Mouse (Mus musculus): ENCODE results near the gene Mpzl1. TPM values are rescaled to one million over a fixed set of nuclear protein-coding genes. Genes with fewer than 3 reads are reported as not detected.

Gene Mpzl1
- total RNA-seq, 1 experiment: 60.1 TPM

DNA sequence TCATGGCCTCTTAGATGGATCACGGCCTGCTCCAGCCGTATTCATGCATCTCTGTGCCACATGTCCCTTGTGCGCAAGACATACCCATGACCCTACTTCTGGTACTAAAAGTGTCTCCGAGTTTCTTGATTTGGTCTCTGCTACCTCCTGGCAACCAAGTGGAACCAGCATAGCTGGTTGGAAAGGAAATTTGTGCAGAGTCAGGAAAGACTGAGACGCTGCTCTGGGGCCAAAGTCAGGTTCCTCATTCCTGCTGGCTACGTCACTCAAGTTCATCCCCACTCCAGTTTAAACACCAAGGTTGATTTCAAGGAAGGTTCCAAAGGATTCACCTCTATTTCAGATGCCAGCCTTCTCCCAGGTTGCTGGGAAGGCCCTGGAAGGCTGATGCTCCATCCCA is 32.6 kb upstream of the Mpzl1 start:
- Histone ChIP-seq H3K9ac (ENCODE audit: insufficient read depth, low read depth, low read length, poor library complexity, severe bottlenecking) (no peak overlapping the region), H3K27ac (ENCODE audit: insufficient read depth, low read depth, low read length, poor library complexity, severe bottlenecking) (no peak overlapping the region), H3K4me1 (ENCODE audit: control insufficient read depth in 2 of 2, insufficient read depth in 2 of 2, low read length in 2 of 2, poor library complexity in 1 of 2) (peaks cover 0 to 7% of the 10 kb centered on the region in 2 experiments; a peak in 1 of 4 replicates), H3K36me3 (ENCODE audit: control insufficient read depth, insufficient read depth, low read length, poor library complexity, severe bottlenecking) (no peaks in the 10 kb centered on the region), H3K9me3 (ENCODE audit: control insufficient read depth, insufficient read depth, low read depth, low read length) (no peaks in the 10 kb centered on the region), H3K4me3 (ENCODE audit: insufficient read depth in 1 of 2, low read depth in 1 of 2, low read length in 2 of 2, poor library complexity in 1 of 2, severe bottlenecking in 1 of 2) (no peak overlapping the region)
- in situ Hi-C loops (cut with MboI; ENCODE audit: low sequenced_read_pairs in 2 of 2, unreplicated experiment in 2 of 2): loop anchor here in 1 of 2 experiments (10.0 kb wide), 1 partner anchor 68 kb away; no protein-coding TSS in a partner anchor
- DNase-seq (ENCODE audit: low read depth, low spot score): no peak
- TF ChIP-seq ZC3H11A (IDR thresholded peaks at IDR 0.05; ENCODE audit: borderline replicate concordance, low read depth, low read length) (no peak), CHD2 (IDR thresholded peaks at IDR 0.05; ENCODE audit: low read depth, low read length) (no peak), ZNF384 (IDR thresholded peaks at IDR 0.05; ENCODE audit: low read depth, low read length) (no peak), HCFC1 (IDR thresholded peaks at IDR 0.05; ENCODE audit: borderline replicate concordance, insufficient read depth, low read length) (no peak), MAFK (IDR thresholded peaks at IDR 0.05; ENCODE audit: insufficient read depth, low read depth, low read length) (no peak)

DNA sequence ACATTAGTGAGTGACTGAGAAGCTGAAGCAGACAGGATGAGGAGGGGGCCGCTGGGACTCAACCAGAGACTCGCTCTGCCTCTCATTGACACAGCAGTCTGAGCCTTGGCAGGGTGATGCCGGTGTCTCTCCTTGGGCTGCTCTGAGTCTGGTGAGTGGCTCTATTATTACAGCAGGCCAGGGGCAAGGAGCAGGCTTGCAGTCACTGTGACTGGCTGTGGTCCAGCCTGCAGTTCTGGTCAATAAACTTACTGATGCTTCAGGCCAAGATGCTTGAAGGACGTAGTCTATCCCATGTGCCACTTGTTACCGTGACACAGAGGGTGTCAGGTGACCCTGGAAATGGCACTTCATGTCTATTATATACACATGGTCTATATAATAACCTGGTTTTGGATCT is 31.4 kb upstream of the Mpzl1 start:
- Histone ChIP-seq H3K9me3 (ENCODE audit: control insufficient read depth, insufficient read depth, low read depth, low read length) (no peaks in the 10 kb centered on the region), H3K36me3 (ENCODE audit: control insufficient read depth, insufficient read depth, low read length, poor library complexity, severe bottlenecking) (no peaks in the 10 kb centered on the region), H3K4me3 (ENCODE audit: insufficient read depth in 1 of 2, low read depth in 1 of 2, low read length in 2 of 2, poor library complexity in 1 of 2, severe bottlenecking in 1 of 2) (no peak overlapping the region), H3K27ac (ENCODE audit: insufficient read depth, low read depth, low read length, poor library complexity, severe bottlenecking) (no peak overlapping the region), H3K4me1 (ENCODE audit: control insufficient read depth in 2 of 2, insufficient read depth in 2 of 2, low read length in 2 of 2, poor library complexity in 1 of 2) (peaks cover 0 to 7% of the 10 kb centered on the region in 2 experiments; a peak in 1 of 4 replicates), H3K9ac (ENCODE audit: insufficient read depth, low read depth, low read length, poor library complexity, severe bottlenecking) (no peak overlapping the region)
- no peak for TF ChIP-seq MAFK (IDR thresholded peaks at IDR 0.05; ENCODE audit: insufficient read depth, low read depth, low read length)
- no peak for TF ChIP-seq CHD2 (IDR thresholded peaks at IDR 0.05; ENCODE audit: low read depth, low read length)
- TF ChIP-seq HCFC1 (IDR thresholded peaks at IDR 0.05; ENCODE audit: borderline replicate concordance, insufficient read depth, low read length): no peak
- TF ChIP-seq ZC3H11A (IDR thresholded peaks at IDR 0.05; ENCODE audit: borderline replicate concordance, low read depth, low read length): no peak
- TF ChIP-seq ZNF384 (IDR thresholded peaks at IDR 0.05; ENCODE audit: low read depth, low read length): no peak
- no peak for DNase-seq (ENCODE audit: low read depth, low spot score)
- in situ Hi-C loops (cut with MboI; ENCODE audit: low sequenced_read_pairs in 2 of 2, unreplicated experiment in 2 of 2): loop anchor here in 1 of 2 experiments (10.0 kb wide), 1 partner anchor 69 kb away; no protein-coding TSS in a partner anchor

DNA sequence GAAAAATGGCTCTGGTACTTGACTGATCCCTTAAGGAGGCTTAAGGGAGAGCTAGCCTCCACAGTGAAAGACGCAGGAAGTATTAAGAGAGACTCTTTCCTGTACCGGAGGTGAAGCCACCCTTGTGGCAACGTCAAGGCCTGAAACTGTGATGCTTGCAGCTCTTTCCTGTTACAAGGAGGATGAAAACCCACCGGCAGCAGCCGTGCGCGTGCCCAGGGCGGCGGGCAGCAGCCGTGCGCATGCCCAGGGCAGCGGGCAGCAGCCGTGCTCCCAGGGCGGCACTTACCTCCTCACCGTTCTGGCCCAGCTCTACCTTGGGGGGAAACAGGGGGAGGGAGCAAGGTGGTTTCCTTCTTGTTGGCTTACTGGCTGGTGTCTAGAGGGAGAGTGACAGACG is 28.9 kb upstream of the Mpzl1 start:
- H3K4me1 ChIP-seq (ENCODE audit: control insufficient read depth in 2 of 2, insufficient read depth in 2 of 2, low read length in 2 of 2, poor library complexity in 1 of 2): peaks cover 0 to 7% of the 10 kb centered on the region in 2 experiments; a peak in 1 of 4 replicates
- H3K36me3 ChIP-seq (ENCODE audit: control insufficient read depth, insufficient read depth, low read length, poor library complexity, severe bottlenecking): no peaks in the 10 kb centered on the region
- H3K27ac ChIP-seq (ENCODE audit: insufficient read depth, low read depth, low read length, poor library complexity, severe bottlenecking): no peak overlapping the region
- H3K4me3 ChIP-seq (ENCODE audit: insufficient read depth in 1 of 2, low read depth in 1 of 2, low read length in 2 of 2, poor library complexity in 1 of 2, severe bottlenecking in 1 of 2): peak overlapping the region in 1 of 2 experiments; percentile 52; a peak in 2 of 4 replicates
- DNase-seq (ENCODE audit: low read depth, low spot score): no peak
- in situ Hi-C loops (cut with MboI; ENCODE audit: low sequenced_read_pairs in 2 of 2, unreplicated experiment in 2 of 2): loop anchor here in 1 of 2 experiments (10.0 kb wide), 1 partner anchor 72 kb away; no protein-coding TSS in a partner anchor
- TF ChIP-seq MAFK (IDR thresholded peaks at IDR 0.05; ENCODE audit: insufficient read depth, low read depth, low read length) (no peak), ZC3H11A (IDR thresholded peaks at IDR 0.05; ENCODE audit: borderline replicate concordance, low read depth, low read length) (no peak), CHD2 (IDR thresholded peaks at IDR 0.05; ENCODE audit: low read depth, low read length) (no peak), ZNF384 (IDR thresholded peaks at IDR 0.05; ENCODE audit: low read depth, low read length) (no peak), HCFC1 (IDR thresholded peaks at IDR 0.05; ENCODE audit: borderline replicate concordance, insufficient read depth, low read length) (no peak)
- peak overlapping the region; percentile 35; the same call in 1 of the 2 replicates for H3K9ac ChIP-seq (ENCODE audit: insufficient read depth, low read depth, low read length, poor library complexity, severe bottlenecking)
- H3K9me3 ChIP-seq (ENCODE audit: control insufficient read depth, insufficient read depth, low read depth, low read length): no peaks in the 10 kb centered on the region

DNA sequence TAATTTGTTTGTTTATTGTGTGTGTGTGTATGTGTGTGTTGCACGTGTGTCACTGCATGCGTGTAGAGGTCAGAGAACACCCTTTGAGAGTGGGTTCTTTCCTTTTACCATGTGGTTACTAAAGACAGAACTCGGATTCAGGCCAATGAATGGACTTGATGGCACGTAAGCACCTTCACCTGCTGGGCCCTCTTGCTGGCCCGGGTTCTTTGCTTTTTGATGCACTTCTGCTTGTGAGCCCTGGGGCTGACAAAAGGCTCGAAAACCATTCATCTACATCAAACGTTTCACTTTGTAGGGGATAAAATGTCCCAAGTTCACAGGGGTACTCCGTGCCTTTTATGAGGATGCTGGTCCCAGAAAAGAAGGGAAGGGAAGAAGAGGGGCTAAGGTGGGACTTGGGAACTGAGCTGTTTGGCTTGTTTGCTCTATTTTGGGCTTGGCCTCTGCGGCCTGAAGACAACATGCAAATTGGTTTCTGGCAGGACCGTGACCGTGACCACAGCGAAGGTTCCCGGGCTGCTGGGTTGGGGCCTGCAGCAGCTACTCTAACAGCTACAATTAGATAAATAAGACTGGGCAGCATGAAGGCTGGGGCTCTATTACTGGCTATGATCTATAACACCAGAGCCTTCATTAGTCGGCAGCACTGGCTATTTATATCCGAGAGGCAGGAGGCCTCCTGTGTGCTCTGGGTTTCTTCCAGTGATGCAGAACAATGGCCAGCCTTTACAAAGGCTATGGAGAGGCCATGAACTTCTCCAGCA is 28.3 kb upstream of the Mpzl1 start:
- Histone ChIP-seq H3K4me1 (ENCODE audit: control insufficient read depth in 2 of 2, insufficient read depth in 2 of 2, low read length in 2 of 2, poor library complexity in 1 of 2) (peaks cover 0 to 7% of the 10 kb centered on the region in 2 experiments; a peak in 1 of 4 replicates), H3K4me3 (ENCODE audit: insufficient read depth in 1 of 2, low read depth in 1 of 2, low read length in 2 of 2, poor library complexity in 1 of 2, severe bottlenecking in 1 of 2) (no peak overlapping the region), H3K27ac (ENCODE audit: insufficient read depth, low read depth, low read length, poor library complexity, severe bottlenecking) (no peak overlapping the region)

More for the DNA sequence above, 28.3 kb upstream of the Mpzl1 start:
- TF ChIP-seq MAFK (IDR thresholded peaks at IDR 0.05; ENCODE audit: insufficient read depth, low read depth, low read length) (no peak), ZC3H11A (IDR thresholded peaks at IDR 0.05; ENCODE audit: borderline replicate concordance, low read depth, low read length) (no peak), HCFC1 (IDR thresholded peaks at IDR 0.05; ENCODE audit: borderline replicate concordance, insufficient read depth, low read length) (no peak), ZNF384 (IDR thresholded peaks at IDR 0.05; ENCODE audit: low read depth, low read length) (no peak), CHD2 (IDR thresholded peaks at IDR 0.05; ENCODE audit: low read depth, low read length) (no peak)
- in situ Hi-C loops (cut with MboI; ENCODE audit: low sequenced_read_pairs in 2 of 2, unreplicated experiment in 2 of 2): loop anchor here in 1 of 2 experiments (10.0 kb wide), 1 partner anchor 72 kb away; no protein-coding TSS in a partner anchor
- Histone ChIP-seq H3K36me3 (ENCODE audit: control insufficient read depth, insufficient read depth, low read length, poor library complexity, severe bottlenecking) (no peaks in the 10 kb centered on the region), H3K9ac (ENCODE audit: insufficient read depth, low read depth, low read length, poor library complexity, severe bottlenecking) (no peak overlapping the region), H3K9me3 (ENCODE audit: control insufficient read depth, insufficient read depth, low read depth, low read length) (no peaks in the 10 kb centered on the region)
- DNase-seq (ENCODE audit: low read depth, low spot score): no peak

All from ES-E14 (cell line).